Mouse (Mus musculus): ENCODE results near the gene Eps15l1. TPM values are rescaled to one million over a fixed set of nuclear protein-coding genes. Genes with fewer than 3 reads are reported as not detected.
A peak's percentile ranks its signal among the peaks of the same experiment; 100 is the strongest.

Gene Eps15l1
- polyA plus RNA-seq, 1 experiment from 2014 or later = 68.2 TPM

DNA sequence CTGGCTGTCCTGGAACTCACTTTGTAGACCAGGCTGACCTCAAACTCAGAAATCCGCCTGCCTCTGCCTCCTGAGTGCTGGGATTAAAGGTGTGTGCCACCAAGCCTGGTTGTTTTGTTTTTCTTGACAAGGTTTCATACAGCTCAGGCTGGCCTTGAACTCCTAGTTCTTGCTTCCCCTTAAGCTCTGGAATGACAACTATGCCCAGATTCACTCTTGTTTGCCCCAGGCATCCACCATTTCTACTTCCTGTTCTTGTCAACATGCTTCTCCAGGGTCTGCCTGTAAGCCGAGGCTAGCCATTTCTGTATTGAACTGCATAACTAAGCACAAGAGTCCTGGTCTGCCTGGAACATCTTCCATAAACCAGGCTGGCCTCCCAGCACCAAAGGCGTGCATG, 92.1 kb downstream of the Eps15l1 start:
- no peak overlapping the region for H3K4me2 ChIP-seq (replicated peaks; ENCODE audit: low read depth, low read length)
- H3K27ac ChIP-seq (ENCODE audit: low read length) = no peak overlapping the region
- no peaks in the 10 kb centered on the region for H3K36me3 ChIP-seq (ENCODE audit: control insufficient read depth, insufficient read depth, low read length)
- H3K27me3 ChIP-seq (ENCODE audit: control insufficient read depth, insufficient read depth, low read length) = no peaks in the 10 kb centered on the region
- WGBS = 79% methylated on average over 3 of the region's 3 CpGs
- no peaks in the 10 kb centered on the region for H3K9me3 ChIP-seq (ENCODE audit: control insufficient read depth, low read depth, low read length)
- no peak for ATAC-seq (ENCODE audit: insufficient number of reproducible peaks, insufficient read depth, low FRiP score, low read depth)
- no peaks in the 10 kb centered on the region for H3K4me1 ChIP-seq (ENCODE audit: control insufficient read depth, insufficient read depth, low read length)
- H3K4me3 ChIP-seq (ENCODE audit: low read depth, low read length) = no peak overlapping the region
- H3K9ac ChIP-seq (replicated peaks; ENCODE audit: low read depth, low read length) = no peak overlapping the region

DNA sequence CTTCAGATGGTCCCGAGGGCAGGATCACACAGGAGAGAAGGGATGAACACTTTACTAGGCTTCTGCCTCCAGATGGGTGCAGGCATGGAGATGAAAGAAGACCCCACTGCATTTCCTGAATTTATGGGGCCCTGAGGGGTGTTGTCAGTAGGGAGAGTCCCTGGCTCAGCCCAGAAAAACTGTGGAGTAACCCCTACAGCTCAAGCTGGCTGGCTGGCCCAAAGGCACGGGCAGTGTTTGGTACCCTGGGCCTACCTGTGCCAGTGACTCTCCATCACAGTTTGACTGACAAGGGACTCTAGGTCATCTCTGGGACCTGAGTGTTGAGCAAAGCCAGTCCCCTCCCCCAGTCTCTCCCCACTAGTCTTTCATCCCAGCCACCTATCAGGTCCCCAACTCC, 96.6 kb downstream of the Eps15l1 start:
- Histone ChIP-seq H3K36me3 (ENCODE audit: control insufficient read depth, insufficient read depth, low read length) (no peaks in the 10 kb centered on the region), H3K9me3 (ENCODE audit: control insufficient read depth, low read depth, low read length) (no peaks in the 10 kb centered on the region), H3K27ac (ENCODE audit: low read length) (no peak overlapping the region), H3K4me1 (ENCODE audit: control insufficient read depth, insufficient read depth, low read length) (no peaks in the 10 kb centered on the region), H3K4me2 (replicated peaks; ENCODE audit: low read depth, low read length) (no peak overlapping the region), H3K9ac (replicated peaks; ENCODE audit: low read depth, low read length) (no peak overlapping the region), H3K4me3 (ENCODE audit: low read depth, low read length) (no peak overlapping the region), H3K27me3 (ENCODE audit: control insufficient read depth, insufficient read depth, low read length) (peaks cover 17% of the 10 kb centered on the region)
- 73% methylated on average over 2 of the region's 2 CpGs for WGBS
- ATAC-seq (ENCODE audit: insufficient number of reproducible peaks, insufficient read depth, low FRiP score, low read depth) = no peak

DNA sequence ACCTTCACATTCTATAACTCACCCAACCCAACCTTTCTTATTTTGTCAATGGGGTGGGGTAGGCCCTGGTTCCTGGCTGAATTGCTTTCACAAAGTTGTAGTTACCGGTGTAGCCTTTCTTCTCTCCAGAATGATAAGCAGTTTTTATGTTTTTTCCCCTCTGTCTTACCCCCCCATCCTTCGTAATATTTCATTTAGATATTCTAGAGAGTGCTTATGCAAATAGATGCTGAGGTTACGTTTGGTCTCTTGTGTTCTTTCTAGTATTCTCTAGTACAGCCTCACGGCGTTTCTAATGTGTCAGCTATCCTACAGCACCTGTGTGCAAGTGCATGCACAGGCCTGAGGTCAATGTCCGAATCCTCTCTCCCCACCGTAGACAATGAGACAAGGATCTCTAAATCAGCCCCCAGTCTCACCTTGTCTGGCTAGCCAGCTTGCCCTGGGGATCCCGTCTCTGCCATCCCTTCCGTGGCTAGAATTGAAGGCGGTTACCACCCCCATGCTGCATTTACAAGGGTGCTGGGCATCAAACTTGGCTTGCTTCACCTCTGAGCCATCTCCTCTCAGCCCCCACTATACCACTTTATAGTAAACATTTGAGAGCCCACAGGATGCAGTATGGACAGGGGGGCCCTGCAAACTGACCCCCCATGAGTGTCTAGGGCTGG, 97.1 kb downstream of the Eps15l1 start:
- no peaks in the 10 kb centered on the region for H3K9me3 ChIP-seq (ENCODE audit: control insufficient read depth, low read depth, low read length)
- H3K27ac ChIP-seq (ENCODE audit: low read length) = no peak overlapping the region
- no peak overlapping the region for H3K9ac ChIP-seq (replicated peaks; ENCODE audit: low read depth, low read length)
- H3K27me3 ChIP-seq (ENCODE audit: control insufficient read depth, insufficient read depth, low read length) = peaks cover 21% of the 10 kb centered on the region
- no peaks in the 10 kb centered on the region for H3K4me1 ChIP-seq (ENCODE audit: control insufficient read depth, insufficient read depth, low read length)
- ATAC-seq (ENCODE audit: insufficient number of reproducible peaks, insufficient read depth, low FRiP score, low read depth) = no peak
- H3K4me3 ChIP-seq (ENCODE audit: low read depth, low read length) = no peak overlapping the region
- H3K4me2 ChIP-seq (replicated peaks; ENCODE audit: low read depth, low read length) = no peak overlapping the region
- WGBS = 80% methylated on average over 10 of the region's 10 CpGs
- no peaks in the 10 kb centered on the region for H3K36me3 ChIP-seq (ENCODE audit: control insufficient read depth, insufficient read depth, low read length)

DNA sequence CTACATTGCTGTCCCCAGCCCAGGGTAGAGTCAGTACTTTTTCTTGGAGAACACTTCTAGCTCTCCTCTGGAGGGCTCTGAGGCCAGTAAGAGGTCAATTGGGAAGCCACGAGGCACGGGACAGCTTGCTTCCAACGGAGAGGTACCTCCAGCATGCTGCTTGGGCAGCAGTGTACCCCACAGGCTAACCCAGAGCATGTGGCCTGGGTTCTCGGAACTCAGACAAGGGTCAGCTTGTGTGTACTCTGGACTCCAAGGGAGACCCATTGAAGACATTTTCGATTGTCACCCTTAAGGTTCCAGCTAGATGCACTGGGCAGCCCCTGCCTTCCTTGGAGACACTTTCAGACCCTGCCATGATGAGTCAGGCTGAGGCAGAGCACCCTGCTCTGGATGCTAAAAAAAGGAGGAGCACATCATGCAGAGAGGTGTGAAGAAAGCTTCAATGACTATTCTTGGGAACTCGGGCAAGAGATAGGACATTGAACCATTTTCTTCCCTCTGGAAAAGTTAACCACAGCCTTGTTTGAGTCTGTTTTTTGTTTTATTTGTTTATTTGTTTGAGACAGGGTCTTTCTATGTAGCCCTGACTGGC, 98.0 kb downstream of the Eps15l1 start:
- H3K36me3 ChIP-seq (ENCODE audit: control insufficient read depth, insufficient read depth, low read length) = no peaks in the 10 kb centered on the region
- WGBS = 56% methylated on average over 6 of the region's 6 CpGs

DNA sequence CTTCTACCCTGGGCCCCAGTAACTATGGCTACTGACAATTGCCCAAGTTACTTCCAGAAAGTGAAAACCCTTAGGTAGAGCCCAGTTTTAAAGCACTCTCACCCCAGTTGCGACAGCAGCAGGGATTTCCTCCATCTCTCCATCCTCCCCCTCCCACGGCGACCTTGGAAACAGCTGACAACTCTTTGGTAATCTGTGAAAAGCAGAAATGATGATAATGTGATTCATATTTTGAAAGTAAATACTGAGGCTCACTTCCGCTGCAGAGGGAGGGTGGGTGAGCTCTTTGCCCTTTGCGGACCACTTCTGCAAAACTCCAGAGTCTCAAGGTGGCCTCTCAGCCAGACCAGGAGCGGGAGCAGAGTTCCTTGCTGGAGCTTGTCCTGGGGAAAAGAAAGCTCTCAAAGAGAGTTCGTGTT, 98.8 kb downstream of the Eps15l1 start:
- Histone ChIP-seq H3K9me3 (ENCODE audit: control insufficient read depth, low read depth, low read length) (no peaks in the 10 kb centered on the region), H3K36me3 (ENCODE audit: control insufficient read depth, insufficient read depth, low read length) (no peaks in the 10 kb centered on the region), H3K27ac (ENCODE audit: low read length) (no peak overlapping the region), H3K4me1 (ENCODE audit: control insufficient read depth, insufficient read depth, low read length) (no peaks in the 10 kb centered on the region), H3K4me3 (ENCODE audit: low read depth, low read length) (no peak overlapping the region), H3K9ac (replicated peaks; ENCODE audit: low read depth, low read length) (no peak overlapping the region), H3K27me3 (ENCODE audit: control insufficient read depth, insufficient read depth, low read length) (peaks cover 22% of the 10 kb centered on the region), H3K4me2 (replicated peaks; ENCODE audit: low read depth, low read length) (no peak overlapping the region)
- no peak for ATAC-seq (ENCODE audit: insufficient number of reproducible peaks, insufficient read depth, low FRiP score, low read depth)
- 51% methylated on average over 7 of the region's 7 CpGs for WGBS

More for the DNA sequence above, 98.0 kb downstream of the Eps15l1 start:
- H3K9ac ChIP-seq (replicated peaks; ENCODE audit: low read depth, low read length) = no peak overlapping the region
- H3K27me3 ChIP-seq (ENCODE audit: control insufficient read depth, insufficient read depth, low read length) = peaks cover 22% of the 10 kb centered on the region
- no peak overlapping the region for H3K27ac ChIP-seq (ENCODE audit: low read length)
- no peak for ATAC-seq (ENCODE audit: insufficient number of reproducible peaks, insufficient read depth, low FRiP score, low read depth)
- H3K4me2 ChIP-seq (replicated peaks; ENCODE audit: low read depth, low read length) = no peak overlapping the region
- no peak overlapping the region for H3K4me3 ChIP-seq (ENCODE audit: low read depth, low read length)
- no peaks in the 10 kb centered on the region for H3K9me3 ChIP-seq (ENCODE audit: control insufficient read depth, low read depth, low read length)
- no peaks in the 10 kb centered on the region for H3K4me1 ChIP-seq (ENCODE audit: control insufficient read depth, insufficient read depth, low read length)

DNA sequence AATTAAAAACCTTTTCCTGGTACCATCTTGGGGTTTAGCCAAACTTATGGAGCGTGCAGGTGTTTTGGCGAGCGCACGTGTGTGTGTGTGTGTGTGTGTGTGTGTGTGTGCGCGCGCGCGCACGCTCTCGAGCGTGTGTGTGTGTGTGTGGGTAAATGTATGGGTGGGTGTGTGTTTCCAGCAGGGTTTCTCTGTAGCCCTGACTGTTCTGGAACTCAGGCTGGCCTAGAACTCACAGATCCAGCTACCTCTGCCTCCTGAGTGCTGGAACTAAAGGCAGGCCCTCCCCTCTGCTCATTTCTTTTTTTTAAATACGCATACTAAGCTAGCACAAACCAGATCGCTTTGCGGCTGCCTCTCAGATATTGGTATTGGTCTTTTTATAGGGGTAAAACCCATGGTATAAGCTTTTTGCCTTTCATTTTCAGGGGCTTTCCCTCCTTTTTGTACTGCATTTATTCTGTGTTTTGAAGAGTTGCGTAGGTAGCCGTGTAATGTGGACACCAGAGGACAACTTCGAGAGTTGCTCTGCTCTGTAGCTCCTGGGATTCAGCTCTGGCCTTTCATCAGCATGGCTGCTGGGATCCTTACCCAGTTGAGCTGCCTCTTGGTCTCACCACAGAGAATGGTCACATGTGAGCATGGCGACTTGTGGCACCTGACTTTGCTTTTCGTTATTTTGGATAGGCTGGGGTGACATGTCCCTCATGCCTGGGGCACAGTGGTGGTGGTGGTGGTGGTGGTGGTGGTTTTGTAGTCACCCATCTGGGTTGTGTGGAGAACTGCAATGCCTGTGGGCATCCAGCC, 99.4 kb downstream of the Eps15l1 start:
- no peak overlapping the region for H3K4me2 ChIP-seq (replicated peaks; ENCODE audit: low read depth, low read length)
- no peak overlapping the region for H3K27ac ChIP-seq (ENCODE audit: low read length)
- no peaks in the 10 kb centered on the region for H3K4me1 ChIP-seq (ENCODE audit: control insufficient read depth, insufficient read depth, low read length)
- no peaks in the 10 kb centered on the region for H3K36me3 ChIP-seq (ENCODE audit: control insufficient read depth, insufficient read depth, low read length)
- no peak overlapping the region; the same call in 1 of the 2 replicates for H3K4me3 ChIP-seq (ENCODE audit: low read depth, low read length)
- WGBS = 90% methylated on average over 20 of the region's 20 CpGs
- H3K9me3 ChIP-seq (ENCODE audit: control insufficient read depth, low read depth, low read length) = no peaks in the 10 kb centered on the region
- no peak overlapping the region for H3K9ac ChIP-seq (replicated peaks; ENCODE audit: low read depth, low read length)
- ATAC-seq (ENCODE audit: insufficient number of reproducible peaks, insufficient read depth, low FRiP score, low read depth) = no peak
- H3K27me3 ChIP-seq (ENCODE audit: control insufficient read depth, insufficient read depth, low read length) = peaks cover 22% of the 10 kb centered on the region

DNA sequence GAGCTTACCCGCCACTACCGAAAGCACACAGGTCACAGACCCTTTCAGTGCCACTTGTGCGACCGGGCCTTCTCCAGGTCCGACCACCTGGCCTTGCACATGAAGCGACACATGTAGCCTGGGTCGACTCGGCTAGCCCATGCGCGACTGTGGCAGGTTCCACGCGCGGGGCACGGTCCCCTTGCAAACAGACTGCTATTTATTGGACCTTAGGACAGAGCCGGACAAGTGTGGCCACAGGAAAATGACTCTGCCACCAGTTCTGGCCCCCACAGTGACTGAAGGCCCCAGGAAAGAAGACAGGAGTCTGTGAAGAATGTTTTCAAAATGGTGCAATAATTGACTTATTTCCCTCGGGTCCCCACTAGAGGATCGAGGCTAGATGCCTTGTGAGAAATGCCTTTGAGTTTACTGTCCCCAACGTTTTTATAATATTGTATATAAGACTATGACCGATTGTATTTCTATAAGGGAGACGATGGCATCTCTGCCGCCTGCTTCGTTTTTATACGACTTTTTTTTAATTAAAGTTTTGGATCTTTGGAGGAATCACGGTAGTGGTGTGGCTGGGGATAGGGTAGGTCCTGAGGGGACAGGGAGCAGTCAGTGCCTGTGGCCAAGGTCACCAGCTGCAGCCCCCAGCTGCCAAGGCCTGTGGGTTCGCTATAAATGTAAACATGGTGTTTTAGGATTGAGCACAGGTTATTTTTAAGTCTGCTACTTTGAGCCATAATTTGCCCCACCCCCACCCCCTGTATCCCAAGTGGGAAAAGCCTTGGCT, 100.3 kb downstream of the Eps15l1 start:
- ATAC-seq (ENCODE audit: insufficient number of reproducible peaks, insufficient read depth, low FRiP score, low read depth) = no peak
- Histone ChIP-seq H3K4me3 (ENCODE audit: low read depth, low read length) (peak overlapping the region; percentile 39; the same call in 1 of the 2 replicates), H3K36me3 (ENCODE audit: control insufficient read depth, insufficient read depth, low read length) (no peaks in the 10 kb centered on the region), H3K9ac (replicated peaks; ENCODE audit: low read depth, low read length) (no peak overlapping the region), H3K27me3 (ENCODE audit: control insufficient read depth, insufficient read depth, low read length) (peaks cover 22% of the 10 kb centered on the region), H3K9me3 (ENCODE audit: control insufficient read depth, low read depth, low read length) (no peaks in the 10 kb centered on the region), H3K4me1 (ENCODE audit: control insufficient read depth, insufficient read depth, low read length) (no peaks in the 10 kb centered on the region), H3K27ac (ENCODE audit: low read length) (no peak overlapping the region), H3K4me2 (replicated peaks; ENCODE audit: low read depth, low read length) (peak overlapping the region; percentile 83; the same call in 1 of the 2 replicates)
- WGBS = 55% methylated on average over 25 of the region's 25 CpGs

Measured in stomach, embryonic 14.5 days (tissue).